In the genomic region with DNA sequence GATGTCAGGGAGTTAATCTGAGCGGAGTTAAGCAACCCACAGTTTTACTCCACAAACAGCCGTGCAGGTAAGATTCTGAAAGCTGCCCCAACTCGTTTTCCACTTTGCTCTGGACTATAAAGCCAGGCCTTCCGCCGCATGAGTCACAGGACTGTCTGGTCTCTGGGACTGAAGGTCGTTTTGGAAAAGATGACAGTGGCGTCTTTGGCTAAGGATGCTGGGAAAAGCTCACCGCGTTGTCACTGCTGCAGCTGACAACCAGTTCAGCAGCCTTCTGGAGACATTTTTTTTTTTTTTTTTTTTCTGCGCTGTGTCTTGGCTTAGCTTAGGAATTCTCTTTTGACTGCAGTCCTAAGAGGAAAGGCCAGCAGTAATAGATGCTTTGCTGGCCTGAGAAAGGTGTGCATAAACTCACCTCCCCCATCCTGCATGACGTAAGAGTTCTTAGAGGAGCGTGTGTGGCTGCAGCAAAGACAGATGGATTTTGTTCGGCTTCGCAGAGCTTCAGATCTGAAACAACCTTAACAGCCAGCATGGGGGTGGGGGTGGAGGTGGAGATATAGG, we compare ENCODE assay signal across 8 mouse cellular contexts. TPM values are rescaled to one million over a fixed set of nuclear protein-coding genes. Genes with fewer than 3 reads are reported as not detected.
DNase-seq lines count a peak whose midpoint lies in the region; ATAC-seq and TF ChIP-seq lines count a peak whose summit lies in the region.

No protein-coding gene starts in this region.

- peak overlapping the region; percentile 9; the same call in 1 of the 2 replicates for H3K27ac ChIP-seq in hindbrain, embryonic 10.5 days
- H3K27ac ChIP-seq in hindbrain, embryonic 11.5 days (ENCODE audit: low read depth, low read length): no peak overlapping the region
- peak overlapping the region; percentile 81 for H3K27ac ChIP-seq in heart, embryonic 15.5 days
- H3K27ac ChIP-seq in limb, embryonic 10.5 days: peak overlapping the region; percentile 75; the same call in 1 of the 2 replicates

- TF ChIP-seq CTCF in E14TG2a.4 (conservative IDR thresholded peaks at IDR 0.05; ENCODE audit: low read length): no peak

- no peak overlapping the region for H3K4me3 ChIP-seq in hindbrain, embryonic 10.5 days
- no peak overlapping the region for H3K4me3 ChIP-seq in hindbrain, embryonic 11.5 days (ENCODE audit: low read depth, low read length)
- H3K4me3 ChIP-seq in E14TG2a.4 (replicated peaks; ENCODE audit: low read length): peak overlapping the region; percentile 7; the same call in 1 of the 2 replicates
- H3K4me3 ChIP-seq in heart, embryonic 15.5 days: no peak overlapping the region
- H3K4me3 ChIP-seq in limb, embryonic 10.5 days: no peak overlapping the region

- H3K9me3 ChIP-seq in hindbrain, embryonic 10.5 days: no peaks in the 10 kb centered on the region
- no peaks in the 10 kb centered on the region for H3K9me3 ChIP-seq in hindbrain, embryonic 11.5 days (ENCODE audit: control insufficient read depth, low read length)
- H3K9me3 ChIP-seq in E14TG2a.4 (ENCODE audit: low read length): no peaks in the 10 kb centered on the region
- H3K9me3 ChIP-seq in heart, embryonic 15.5 days (replicated peaks): no peaks in the 10 kb centered on the region
- no peaks in the 10 kb centered on the region for H3K9me3 ChIP-seq in limb, embryonic 10.5 days (replicated peaks)

- H3K4me2 ChIP-seq in hindbrain, embryonic 11.5 days (replicated peaks; ENCODE audit: low read depth, low read length): no peak overlapping the region
- peak overlapping the region; percentile 40 for H3K4me2 ChIP-seq in heart, embryonic 15.5 days

- H3K9ac ChIP-seq in hindbrain, embryonic 11.5 days (ENCODE audit: low read depth, low read length): no peak overlapping the region
- no peak overlapping the region for H3K9ac ChIP-seq in heart, embryonic 15.5 days

- 61% methylated on average over 14 of the region's 14 CpGs for WGBS in hindbrain, embryonic 10.5 days
- WGBS in hindbrain, embryonic 11.5 days: 65% methylated on average over 14 of the region's 14 CpGs
- WGBS in heart, embryonic 15.5 days: 23% methylated on average over 14 of the region's 14 CpGs
- 47% methylated on average over 14 of the region's 14 CpGs for WGBS in limb, embryonic 10.5 days

- DNase-seq in hindbrain, embryonic 10.5 days (ENCODE audit: low spot score): no peak
- DNase-seq in hindbrain, embryonic 11.5 days (ENCODE audit: low spot score): no peak
- DNase-seq in cerebellum, adult 8-10 months: peak; percentile 44
- DNase-seq in limb, embryonic 10.5 days (ENCODE audit: low spot score): no peak
- peak; percentile 74 for DNase-seq in skeletal muscle tissue, adult 2 months (ENCODE audit: low read depth, low spot score)
- DNase-seq in ovary, postnatal 36 days (ENCODE audit: low spot score): no peak

- H3K4me1 ChIP-seq in hindbrain, embryonic 10.5 days (replicated peaks): peaks cover 35% of the 10 kb centered on the region
- H3K4me1 ChIP-seq in hindbrain, embryonic 11.5 days (replicated peaks; ENCODE audit: control insufficient read depth, insufficient read depth, low read length): peaks cover 5% of the 10 kb centered on the region; the same call in 1 of the 2 replicates
- H3K4me1 ChIP-seq in E14TG2a.4 (replicated peaks; ENCODE audit: low read depth, low read length): peaks cover 60% of the 10 kb centered on the region
- peaks cover 45% of the 10 kb centered on the region for H3K4me1 ChIP-seq in heart, embryonic 15.5 days (replicated peaks)
- H3K4me1 ChIP-seq in limb, embryonic 10.5 days: peaks cover 35% of the 10 kb centered on the region

- no peak for ATAC-seq in hindbrain, embryonic 11.5 days (ENCODE audit: low FRiP score)
- peak; percentile 16; the same call in 1 of the 2 replicates for ATAC-seq in heart, embryonic 15.5 days (replicated peaks; ENCODE audit: insufficient number of reproducible peaks, insufficient read depth, low FRiP score, low read depth)

- H3K36me3 ChIP-seq in hindbrain, embryonic 10.5 days: no peaks in the 10 kb centered on the region
- no peaks in the 10 kb centered on the region for H3K36me3 ChIP-seq in hindbrain, embryonic 11.5 days (ENCODE audit: control insufficient read depth, insufficient read depth, low read length)
- no peaks in the 10 kb centered on the region for H3K36me3 ChIP-seq in E14TG2a.4 (ENCODE audit: insufficient read depth, low read length)
- H3K36me3 ChIP-seq in heart, embryonic 15.5 days: no peaks in the 10 kb centered on the region
- H3K36me3 ChIP-seq in limb, embryonic 10.5 days: no peaks in the 10 kb centered on the region

- H3K27me3 ChIP-seq in hindbrain, embryonic 10.5 days (ENCODE audit: insufficient read depth, poor library complexity, severe bottlenecking): no peaks in the 10 kb centered on the region; the same call in 1 of the 2 replicates
- no peaks in the 10 kb centered on the region for H3K27me3 ChIP-seq in hindbrain, embryonic 11.5 days (ENCODE audit: control insufficient read depth, insufficient read depth, low read length)
- H3K27me3 ChIP-seq in E14TG2a.4 (ENCODE audit: insufficient read depth, low read length): peaks cover 16% of the 10 kb centered on the region
- H3K27me3 ChIP-seq in heart, embryonic 15.5 days: no peaks in the 10 kb centered on the region
- no peaks in the 10 kb centered on the region for H3K27me3 ChIP-seq in limb, embryonic 10.5 days (ENCODE audit: low read depth, poor library complexity, severe bottlenecking)

RNA-seq across cellular contexts. Expression of a gene that starts 47.7 kb away (rescaled TPM):
- polyA plus RNA-seq in hindbrain, embryonic 10.5 days (2016; fragmentation: Nextera tagmentation; extraction: Ambion mirVana): 37.1 and 38.9 TPM in 2 replicates
- polyA plus RNA-seq in hindbrain, embryonic 11.5 days (2014; fragmentation: Nextera tagmentation; extraction: Ambion mirVana): 45.4 and 64.4 TPM in 2 replicates
- 41.2 and 42.9 TPM in 2 replicates for polyA plus RNA-seq in heart, embryonic 15.5 days (2015; fragmentation: Nextera tagmentation; extraction: Ambion mirVana)
- 33.7 and 53.2 TPM in 2 replicates for polyA plus RNA-seq in limb, embryonic 10.5 days (2016; fragmentation: Nextera tagmentation; extraction: Ambion mirVana)

Comparison
In these comparisons a context has a peak if more than half of its experiments do, and no peak if none do; other contexts are left out.
1. DNase-seq: peak in cerebellum, adult 8-10 months (single experiment) and skeletal muscle tissue, adult 2 months (single experiment); none in hindbrain, embryonic 10.5 days (single experiment), hindbrain, embryonic 11.5 days (single experiment), limb, embryonic 10.5 days (single experiment) and ovary, postnatal 36 days (single experiment).